ENCODE assay signal across 8 mouse cellular contexts in the genomic region with DNA sequence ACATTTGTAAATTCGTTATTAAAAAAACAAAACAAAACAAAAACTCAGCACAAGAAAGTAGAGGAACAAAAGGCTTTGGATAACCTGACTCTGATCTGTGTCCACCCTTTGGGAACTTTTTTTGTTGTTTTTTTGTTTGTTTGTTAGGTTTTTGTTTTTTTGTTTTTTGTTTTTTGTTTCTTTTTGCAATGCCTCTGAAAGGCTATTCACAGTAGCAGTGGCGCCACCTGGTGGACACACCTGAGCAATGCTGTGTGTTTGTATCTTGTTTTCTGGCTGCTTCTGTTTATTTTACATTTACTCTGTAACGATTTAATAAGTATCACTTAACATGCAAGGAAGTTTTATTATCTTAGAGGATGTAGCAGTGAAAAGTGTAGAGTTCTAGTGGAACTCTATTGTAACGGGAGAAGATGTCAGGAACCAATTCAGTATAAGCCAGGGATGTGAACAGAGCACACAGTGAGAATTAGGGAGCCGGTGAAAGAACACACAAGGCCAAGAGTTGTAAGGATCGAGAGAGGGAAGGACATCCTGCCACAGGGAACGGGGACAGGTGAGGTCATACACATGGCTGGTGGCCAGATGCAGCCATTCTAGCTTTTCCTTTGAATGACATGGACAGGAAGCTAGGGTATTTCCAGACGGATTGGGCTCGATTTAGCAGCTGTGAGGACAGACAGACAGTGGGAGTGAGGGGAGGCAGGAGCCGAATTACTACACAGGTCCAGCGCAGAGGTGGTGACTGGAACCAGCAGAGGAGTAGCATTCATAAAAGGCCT. TPM values are rescaled to one million over a fixed set of nuclear protein-coding genes. Genes with fewer than 3 reads are reported as not detected.
A peak's percentile ranks its signal among the peaks of the same experiment; 100 is the strongest.
DNase-seq lines count a peak whose midpoint lies in the region; ATAC-seq and TF ChIP-seq lines count a peak whose summit lies in the region.

No protein-coding gene starts in this region.

- no peak overlapping the region for H3K4me3 ChIP-seq in kidney, embryonic 15.5 days (replicated peaks)
- H3K4me3 ChIP-seq in forebrain, embryonic 11.5 days (ENCODE audit: low read depth, low read length): peak overlapping the region; percentile 52
- H3K4me3 ChIP-seq in hindbrain, embryonic 12.5 days: peak overlapping the region; percentile 38; the same call in 1 of the 2 replicates
- H3K4me3 ChIP-seq in midbrain, embryonic 14.5 days (replicated peaks; ENCODE audit: low read depth, low read length): peak overlapping the region; percentile 41

- peak; percentile 83; the same call in 1 of the 2 replicates for TF ChIP-seq CTCF in brain, embryonic 14.5 days (IDR thresholded peaks at IDR 0.05; ENCODE audit: borderline replicate concordance, extremely low read depth, insufficient read depth, insufficient read length)

- intact Hi-C loops in left cerebral cortex, postnatal 10 days (cut with DNase I): loop anchor here (1.0 to 5.0 kb wide), 2 partner anchors 65 to 185 kb away; no protein-coding TSS in a partner anchor

- no peak for ATAC-seq in kidney, embryonic 15.5 days (replicated peaks; ENCODE audit: low FRiP score)
- ATAC-seq in forebrain, embryonic 11.5 days (replicated peaks; ENCODE audit: low FRiP score): no peak
- ATAC-seq in hindbrain, embryonic 12.5 days (ENCODE audit: low FRiP score): no peak
- no peak for ATAC-seq in midbrain, embryonic 14.5 days (ENCODE audit: low FRiP score, low TSS enrichment)

- H3K9ac ChIP-seq in kidney, embryonic 15.5 days: no peak overlapping the region
- no peak overlapping the region; the same call in 1 of the 2 replicates for H3K9ac ChIP-seq in forebrain, embryonic 11.5 days (ENCODE audit: low read length)
- H3K9ac ChIP-seq in hindbrain, embryonic 12.5 days: peak overlapping the region; percentile 47; the same call in 1 of the 2 replicates
- H3K9ac ChIP-seq in midbrain, embryonic 14.5 days (replicated peaks; ENCODE audit: low read length): peak overlapping the region; percentile 14; the same call in 1 of the 2 replicates

- WGBS in kidney, embryonic 15.5 days: 43% methylated on average over 11 of the region's 11 CpGs
- WGBS in forebrain, embryonic 11.5 days: 66% methylated on average over 11 of the region's 11 CpGs
- 59% methylated on average over 11 of the region's 11 CpGs for WGBS in hindbrain, embryonic 12.5 days
- 63% methylated on average over 11 of the region's 11 CpGs for WGBS in midbrain, embryonic 14.5 days

- DNase-seq in kidney, adult 11 months: peak; percentile 45
- DNase-seq in brain, embryonic 14.5 days (ENCODE audit: low read depth): peak; percentile 89
- peak; percentile 88 for DNase-seq in forebrain, embryonic 11.5 days (ENCODE audit: low spot score)
- peak; percentile 48 to 81 for DNase-seq in left cerebral cortex, postnatal 10 days (ENCODE audit: extremely low spot score in 1 of 2, low spot score in 2 of 2)
- peak; percentile 92 for DNase-seq in midbrain, embryonic 14.5 days
- DNase-seq in spleen, postnatal 14 days (ENCODE audit: low spot score in 2 of 2): peak; percentile 40 to 75

- peaks cover 40% of the 10 kb centered on the region for H3K27me3 ChIP-seq in kidney, embryonic 15.5 days
- peaks cover 5% of the 10 kb centered on the region; the same call in 1 of the 2 replicates for H3K27me3 ChIP-seq in forebrain, embryonic 11.5 days (ENCODE audit: control insufficient read depth, insufficient read depth, low read length)
- peaks cover 24% of the 10 kb centered on the region for H3K27me3 ChIP-seq in hindbrain, embryonic 12.5 days
- H3K27me3 ChIP-seq in midbrain, embryonic 14.5 days (ENCODE audit: control insufficient read depth, insufficient read depth, low read length): peaks cover 2% of the 10 kb centered on the region

- H3K27ac ChIP-seq in kidney, embryonic 15.5 days: no peak overlapping the region
- H3K27ac ChIP-seq in forebrain, embryonic 11.5 days (ENCODE audit: low read depth, low read length): no peak overlapping the region
- H3K27ac ChIP-seq in hindbrain, embryonic 12.5 days: no peak overlapping the region
- H3K27ac ChIP-seq in midbrain, embryonic 14.5 days (replicated peaks; ENCODE audit: low read depth, low read length): no peak overlapping the region

- no peak overlapping the region; the same call in 1 of the 2 replicates for H3K4me2 ChIP-seq in kidney, embryonic 15.5 days
- peak overlapping the region; percentile 89; the same call in 1 of the 2 replicates for H3K4me2 ChIP-seq in forebrain, embryonic 11.5 days (ENCODE audit: low read depth, low read length, severe bottlenecking)
- peak overlapping the region; percentile 80 for H3K4me2 ChIP-seq in hindbrain, embryonic 12.5 days (replicated peaks)
- peak overlapping the region; percentile 81 for H3K4me2 ChIP-seq in midbrain, embryonic 14.5 days (ENCODE audit: low read length)

- H3K36me3 ChIP-seq in kidney, embryonic 15.5 days: no peaks in the 10 kb centered on the region
- no peaks in the 10 kb centered on the region; the same call in 1 of the 2 replicates for H3K36me3 ChIP-seq in forebrain, embryonic 11.5 days (ENCODE audit: control insufficient read depth, insufficient read depth, low read length)
- H3K36me3 ChIP-seq in hindbrain, embryonic 12.5 days: 0 out of 2 replicates have a peak, but pooled peaks cover 5% of the 10 kb centered on the region
- 0 out of 2 replicates have a peak, but pooled peaks cover 3% of the 10 kb centered on the region for H3K36me3 ChIP-seq in midbrain, embryonic 14.5 days (ENCODE audit: control insufficient read depth, insufficient read depth, low read length)

- no peak for TF ChIP-seq POLR2A in brain, embryonic 14.5 days (IDR thresholded peaks at IDR 0.05; ENCODE audit: borderline replicate concordance, extremely low read depth, insufficient read depth, insufficient read length, poor library complexity, severe bottlenecking)

- peaks cover 31% of the 10 kb centered on the region for H3K4me1 ChIP-seq in kidney, embryonic 15.5 days
- peaks cover 14% of the 10 kb centered on the region for H3K4me1 ChIP-seq in forebrain, embryonic 11.5 days (replicated peaks; ENCODE audit: control insufficient read depth, insufficient read depth, low read length)
- peaks cover 38% of the 10 kb centered on the region for H3K4me1 ChIP-seq in hindbrain, embryonic 12.5 days
- H3K4me1 ChIP-seq in midbrain, embryonic 14.5 days (ENCODE audit: control insufficient read depth, insufficient read depth, low read length): peaks cover 28% of the 10 kb centered on the region

- H3K9me3 ChIP-seq in kidney, embryonic 15.5 days (replicated peaks): no peaks in the 10 kb centered on the region
- no peaks in the 10 kb centered on the region for H3K9me3 ChIP-seq in forebrain, embryonic 11.5 days (ENCODE audit: control insufficient read depth, low read length)
- no peaks in the 10 kb centered on the region for H3K9me3 ChIP-seq in hindbrain, embryonic 12.5 days (replicated peaks)
- H3K9me3 ChIP-seq in midbrain, embryonic 14.5 days (ENCODE audit: control insufficient read depth, low read length): no peaks in the 10 kb centered on the region

RNA-seq across cellular contexts. Expression of a gene that starts 2.4 kb away (rescaled TPM):
- polyA plus RNA-seq in kidney, embryonic 15.5 days (2015; fragmentation: Nextera tagmentation; extraction: Ambion mirVana): 4.7 and 4.9 TPM in 2 replicates
- 22.8 and 35.5 TPM in 2 replicates for polyA plus RNA-seq in brain, embryonic 14.5 days (2012; rRNA removed)
- polyA plus RNA-seq in forebrain, embryonic 11.5 days (2014; fragmentation: Nextera tagmentation; extraction: Ambion mirVana): 24.3 and 25.3 TPM in 2 replicates
- polyA plus RNA-seq in hindbrain, embryonic 12.5 days (2016; fragmentation: Nextera tagmentation; extraction: Ambion mirVana): 24.9 and 27.0 TPM in 2 replicates
- 1 to 10 TPM; 5.5 to 6.2 TPM for total RNA-seq in left cerebral cortex, postnatal 10 days (2021)
- 8.1 and 12.0 TPM in 2 replicates for polyA plus RNA-seq in midbrain, embryonic 14.5 days (2014; fragmentation: Nextera tagmentation; extraction: Ambion mirVana)

RNA-seq across cellular contexts. Expression of a gene that starts 6.7 kb away (rescaled TPM):
- polyA plus RNA-seq in kidney, embryonic 15.5 days (2015; fragmentation: Nextera tagmentation; extraction: Ambion mirVana): 10.4 and 11.6 TPM in 2 replicates
- 59.5 and 78.4 TPM in 2 replicates for polyA plus RNA-seq in brain, embryonic 14.5 days (2012; rRNA removed)
- polyA plus RNA-seq in forebrain, embryonic 11.5 days (2014; fragmentation: Nextera tagmentation; extraction: Ambion mirVana): 19.3 and 19.5 TPM in 2 replicates
- 39.5 and 40.0 TPM in 2 replicates for polyA plus RNA-seq in hindbrain, embryonic 12.5 days (2016; fragmentation: Nextera tagmentation; extraction: Ambion mirVana)
- 10 to 100 TPM; 13.2 to 13.5 TPM for total RNA-seq in left cerebral cortex, postnatal 10 days (2021)
- 37.8 and 55.6 TPM in 2 replicates for polyA plus RNA-seq in midbrain, embryonic 14.5 days (2014; fragmentation: Nextera tagmentation; extraction: Ambion mirVana)

Comparison
In these comparisons a context has a peak if more than half of its experiments do, and no peak if none do; other contexts are left out.
1. H3K9ac ChIP-seq: peak in hindbrain, embryonic 12.5 days (single experiment) and midbrain, embryonic 14.5 days (single experiment); none in kidney, embryonic 15.5 days (single experiment) and forebrain, embryonic 11.5 days (single experiment).
2. Peak in every context shown above with its lines, with median percentiles within 50 percentile points of each other: DNase-seq.